Mouse (Mus musculus) ES-E14 (cell line): ENCODE measurements at regions not wholly inside any gene's neighbourhood (a gene's known extent, or its start where the extent isn't known, plus 50 kb on each side); places are given as distances from the start of the nearest gene placed in this dataset.

Experiments used
- DNase-seq: peaks from one replicate; pipeline ENCODE4 v3.0.0-alpha.2; 2013; ENCODE audit warnings: low read depth, low spot score
- H3K27ac ChIP-seq: 2 replicates; pipeline ENCODE4 v1.5.1; 2012; ENCODE audit warnings: low read depth, mild to moderate bottlenecking, low read length, moderate library complexity, mixed read lengths; ENCODE audit not compliant: poor library complexity, insufficient read depth, severe bottlenecking
- H3K36me3 ChIP-seq: 2 replicates; pipeline ENCODE4 v1.6.1; 2012; ENCODE audit warnings: mild to moderate bottlenecking, low read length, moderate library complexity, mixed read lengths; ENCODE audit not compliant: control insufficient read depth, poor library complexity, insufficient read depth, severe bottlenecking
- H3K4me1 ChIP-seq, 2 experiments: fragments of 150-350 bp in 1 of 2; sonication (generic) in 1 of 2; 2 replicates each; pipeline ENCODE4 v1.6.1; 2012; ENCODE audit warnings: low read length in 2 of 2, mild to moderate bottlenecking in 1 of 2, mixed read lengths in 1 of 2; ENCODE audit not compliant: control insufficient read depth in 2 of 2, insufficient read depth in 2 of 2, poor library complexity in 1 of 2
- H3K4me3 ChIP-seq, 2 experiments: fragments of 150-350 bp in 1 of 2; sonication (generic) in 1 of 2; 2 replicates each; pipeline ENCODE4 v1.5.1; 2012; ENCODE audit warnings: low read length in 2 of 2, low read depth in 1 of 2, mild to moderate bottlenecking in 1 of 2, mixed read lengths in 1 of 2; ENCODE audit not compliant: insufficient read depth in 1 of 2, poor library complexity in 1 of 2, severe bottlenecking in 1 of 2
- H3K9ac ChIP-seq: 2 replicates; pipeline ENCODE4 v1.6.1; 2012; ENCODE audit warnings: low read depth, mild to moderate bottlenecking, low read length, mixed read lengths; ENCODE audit not compliant: poor library complexity, insufficient read depth, severe bottlenecking
- H3K9me3 ChIP-seq: fragments of 150-350 bp; sonication (generic); 2 replicates; pipeline ENCODE4 v1.6.1; 2012; ENCODE audit warnings: low read depth, mild to moderate bottlenecking, low read length; ENCODE audit not compliant: control insufficient read depth, insufficient read depth
- CHD2 ChIP-seq: IDR thresholded peaks from 2 replicates; pipeline ENCODE4 v1.6.1; 2014; ENCODE audit warnings: mild to moderate bottlenecking, low read depth, low read length, inconsistent platforms
- HCFC1 ChIP-seq: IDR thresholded peaks from 2 replicates; pipeline ENCODE4 v1.6.1; 2012; ENCODE audit warnings: low read length, inconsistent platforms, borderline replicate concordance; ENCODE audit not compliant: insufficient read depth
- MAFK ChIP-seq: IDR thresholded peaks from 2 replicates; pipeline ENCODE4 v1.6.1; 2014; ENCODE audit warnings: mild to moderate bottlenecking, low read depth, low read length, inconsistent platforms; ENCODE audit not compliant: insufficient read depth
- ZC3H11A ChIP-seq: IDR thresholded peaks from 2 replicates; pipeline ENCODE4 v1.6.1; 2012; ENCODE audit warnings: low read depth, mild to moderate bottlenecking, inconsistent platforms, low read length, borderline replicate concordance
- ZNF384 ChIP-seq: IDR thresholded peaks from 2 replicates; pipeline ENCODE4 v1.6.1; 2012; ENCODE audit warnings: low read depth, low read length, inconsistent platforms
- in situ Hi-C, 2 experiments: fragments of 600-800 bp; cut with MboI; formaldehyde crosslinking; loops; one replicate each; pipeline ENCODE4 v1.15.1; 2025; ENCODE audit warnings: low sequenced_read_pairs in 2 of 2, inconsistent platforms in 1 of 2; ENCODE audit not compliant: unreplicated experiment in 2 of 2

DNA sequence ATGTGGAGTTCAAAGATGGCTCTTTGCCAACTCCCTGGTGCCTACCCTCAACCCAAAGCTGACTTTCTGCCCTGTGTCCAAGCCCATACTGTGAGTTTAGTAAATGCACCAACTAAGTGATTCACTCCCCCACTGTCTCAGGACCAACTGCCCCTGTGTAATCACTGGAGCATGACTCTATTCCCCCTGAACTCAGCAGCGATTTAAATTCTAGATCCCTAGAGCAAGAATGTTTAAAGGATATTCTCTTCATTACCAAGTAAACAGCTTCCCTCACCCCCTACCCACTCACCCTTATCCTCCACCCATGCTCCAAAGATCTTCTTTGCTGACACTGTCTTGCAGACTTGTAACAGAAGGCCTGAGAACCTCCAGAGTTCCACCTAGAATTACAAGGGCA lies 154.1 kb upstream of the Onecut1 start:
- no peak for TF ChIP-seq ZNF384
- DNase-seq = no peak
- no peak overlapping the region for H3K4me3 ChIP-seq
- no peak overlapping the region for H3K27ac ChIP-seq
- no peak overlapping the region for H3K9ac ChIP-seq
- no peaks in the 10 kb centered on the region for H3K36me3 ChIP-seq
- in situ Hi-C loops = no loop called here
- no peaks in the 10 kb centered on the region for H3K4me1 ChIP-seq
- no peaks in the 10 kb centered on the region for H3K9me3 ChIP-seq

DNA sequence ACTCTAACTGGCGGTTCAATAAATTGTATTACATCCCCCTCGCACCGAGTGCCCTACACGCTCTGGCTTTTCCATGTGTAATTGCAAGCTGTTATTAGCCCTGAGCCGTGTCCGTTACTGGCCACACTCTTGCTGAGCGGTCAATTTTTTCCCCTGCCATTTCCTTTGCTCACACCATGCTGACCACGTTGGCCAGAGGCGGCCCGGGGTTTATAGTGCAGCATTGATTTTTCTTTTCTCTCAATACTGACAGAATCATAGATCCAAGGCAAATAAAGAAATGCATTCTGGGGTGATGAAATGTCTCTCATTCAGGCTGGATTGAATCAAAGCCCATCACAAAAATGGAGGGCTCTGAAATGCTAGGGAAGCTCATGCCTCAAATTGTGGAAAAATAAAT lies 150.0 kb upstream of the Onecut1 start:
- TF ChIP-seq ZC3H11A (no peak), ZNF384 (no peak), MAFK (no peak), HCFC1 (no peak), CHD2 (no peak)
- in situ Hi-C loops = no loop called here
- H3K4me3 ChIP-seq = no peak overlapping the region
- H3K9me3 ChIP-seq = no peaks in the 10 kb centered on the region
- no peak overlapping the region for H3K27ac ChIP-seq
- no peak overlapping the region for H3K9ac ChIP-seq
- H3K4me1 ChIP-seq = no peaks in the 10 kb centered on the region
- no peaks in the 10 kb centered on the region for H3K36me3 ChIP-seq
- DNase-seq = no peak

DNA sequence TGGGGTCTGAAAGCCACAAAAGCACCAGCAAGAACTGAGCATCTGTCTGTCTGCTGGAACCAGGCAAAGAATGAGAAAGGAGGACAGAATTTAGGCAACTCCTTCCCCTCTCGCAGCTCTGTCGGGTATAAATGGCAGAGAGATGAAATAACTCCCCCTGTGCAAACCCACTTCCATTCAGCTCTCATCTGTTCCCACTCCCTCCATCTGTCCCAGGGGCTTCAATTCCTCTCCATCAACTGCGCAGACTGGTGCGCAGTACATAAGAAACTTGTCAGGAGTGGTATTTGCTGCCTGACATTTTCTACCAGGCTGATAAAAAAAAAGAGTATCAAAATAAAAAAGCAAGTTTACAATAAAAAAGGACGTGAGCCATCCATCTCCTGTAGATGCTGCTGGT lies 129.3 kb upstream of the Onecut1 start:
- Histone ChIP-seq H3K4me3 (no peak overlapping the region), H3K27ac (no peak overlapping the region), H3K4me1 (no peaks in the 10 kb centered on the region), H3K9me3 (no peaks in the 10 kb centered on the region), H3K36me3 (no peaks in the 10 kb centered on the region), H3K9ac (no peak overlapping the region)
- TF ChIP-seq CHD2 = no peak
- TF ChIP-seq ZNF384 = no peak
- no peak for TF ChIP-seq HCFC1
- no peak for DNase-seq
- in situ Hi-C loops = no loop called here

DNA sequence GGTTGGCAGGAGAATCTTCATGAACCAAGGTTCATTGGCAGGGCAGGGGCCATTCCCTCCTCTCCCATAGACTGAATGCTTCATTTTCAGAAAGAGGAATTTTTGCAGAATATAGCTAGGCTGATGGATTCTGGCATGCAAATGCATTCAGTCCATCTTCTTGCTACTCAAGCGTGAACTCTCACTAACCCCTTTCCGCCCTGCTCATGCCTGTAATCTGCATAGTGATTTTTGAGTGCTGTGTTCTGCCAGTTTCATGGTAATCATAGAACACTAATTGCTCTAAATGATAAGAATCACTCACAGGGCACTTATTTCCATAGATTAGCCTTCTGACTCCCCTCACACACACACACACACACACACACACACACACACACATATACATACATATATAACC lies 119.8 kb upstream of the Onecut1 start:
- H3K36me3 ChIP-seq = no peaks in the 10 kb centered on the region
- no peaks in the 10 kb centered on the region for H3K4me1 ChIP-seq
- H3K4me3 ChIP-seq = no peak overlapping the region
- DNase-seq = no peak
- no peaks in the 10 kb centered on the region for H3K9me3 ChIP-seq
- H3K27ac ChIP-seq = no peak overlapping the region
- in situ Hi-C loops = no loop called here
- H3K9ac ChIP-seq = no peak overlapping the region
- TF ChIP-seq MAFK = no peak
- no peak for TF ChIP-seq CHD2
- no peak for TF ChIP-seq ZNF384
- no peak for TF ChIP-seq HCFC1
- TF ChIP-seq ZC3H11A = no peak

DNA sequence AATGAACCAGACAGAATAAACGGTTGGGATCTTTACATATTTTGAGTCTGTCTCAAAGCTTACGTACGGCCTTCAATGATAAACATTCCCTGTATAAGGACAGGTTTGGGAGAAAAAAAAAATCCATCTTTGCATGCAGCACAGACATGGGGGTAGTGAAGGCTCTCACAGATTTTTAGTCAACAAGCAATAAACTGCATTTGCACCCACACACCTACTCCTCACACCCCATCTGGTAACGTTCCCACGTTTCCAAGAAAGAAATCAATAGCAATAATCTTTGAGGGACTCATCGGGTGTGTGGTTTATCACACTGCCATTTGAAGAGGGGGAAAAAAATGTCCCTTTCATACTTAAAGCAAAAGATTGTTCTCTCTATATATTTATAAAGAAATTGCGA lies 113.8 kb upstream of the Onecut1 start:
- no peak overlapping the region for H3K4me3 ChIP-seq
- H3K27ac ChIP-seq = no peak overlapping the region
- H3K4me1 ChIP-seq = no peaks in the 10 kb centered on the region
- TF ChIP-seq MAFK (no peak), ZC3H11A (no peak), ZNF384 (no peak), HCFC1 (no peak), CHD2 (no peak)
- no peaks in the 10 kb centered on the region for H3K36me3 ChIP-seq
- in situ Hi-C loops = no loop called here
- no peaks in the 10 kb centered on the region for H3K9me3 ChIP-seq
- no peak overlapping the region for H3K9ac ChIP-seq
- DNase-seq = no peak
